Mouse (Mus musculus): ENCODE results near the gene Slc35e3. TPM values are rescaled to one million over a fixed set of nuclear protein-coding genes. Genes with fewer than 3 reads are reported as not detected.
"Not testable (repeated sequence)": the region's sequence is repeated elsewhere in the genome, so short reads cannot be mapped to it uniquely, and the experiment has no call there.

Slc35e3 gene
- polyA plus RNA-seq, 1 experiment from 2014 or later, result 6.7 TPM

DNA sequence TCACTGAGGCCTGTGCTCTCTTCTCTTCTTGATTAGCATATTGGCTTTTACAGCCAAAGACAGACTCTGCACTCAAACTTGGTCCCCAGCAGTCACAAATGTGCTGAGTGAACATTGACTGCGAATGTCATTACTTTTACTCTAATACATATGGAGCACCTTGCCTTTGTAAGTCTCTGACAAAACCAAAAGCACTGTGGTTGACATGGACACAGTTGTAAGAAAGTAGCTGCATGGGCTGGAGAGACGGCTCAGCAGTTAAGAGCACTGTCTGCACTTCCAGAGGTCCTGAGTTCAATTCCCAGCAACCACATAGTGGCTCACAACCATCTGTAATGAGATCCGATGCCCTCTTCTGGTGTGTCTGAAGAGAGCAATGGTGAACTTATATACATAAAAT lies 12.2 kb upstream of the Slc35e3 start:
- WGBS, result 96% methylated on average over 3 of the region's 3 CpGs
- H3K9me3 ChIP-seq (replicated peaks; ENCODE audit: control insufficient read depth, low read length); H3K27me3 ChIP-seq (ENCODE audit: control insufficient read depth, insufficient read depth, low read length): not testable (repeated sequence)

DNA sequence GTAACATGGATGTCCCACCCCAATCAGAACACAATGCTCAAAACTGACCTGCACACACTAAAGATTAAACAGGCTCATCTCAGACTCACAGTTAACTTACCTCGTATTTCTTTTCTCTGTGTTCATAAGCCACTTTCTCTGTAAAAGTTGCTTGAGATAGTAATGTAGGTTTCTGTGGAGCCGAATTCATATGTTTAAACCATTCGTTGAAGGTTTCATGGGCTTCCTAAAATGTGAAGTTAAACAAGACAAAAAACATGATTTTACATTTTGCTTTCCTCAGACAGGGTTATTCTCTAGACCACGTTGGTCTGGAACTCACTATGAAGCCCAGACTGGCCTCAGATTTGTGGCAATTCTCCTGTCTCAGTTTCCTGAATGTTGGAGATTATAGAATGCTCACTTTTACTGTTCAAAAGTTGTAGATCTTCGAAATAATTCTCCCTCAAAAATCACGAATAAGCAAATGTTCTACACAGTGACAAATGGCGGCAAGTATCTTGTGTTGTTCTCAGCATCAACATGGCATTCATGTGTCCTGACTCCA lies 11.7 kb upstream of the Slc35e3 start:
- 93% methylated on average over 7 of the region's 7 CpGs for WGBS
- Histone ChIP-seq H3K36me3 (ENCODE audit: control insufficient read depth, insufficient read depth) (peaks cover 75% of the 10 kb centered on the region), H3K27ac (ENCODE audit: low read length) (no peak overlapping the region), H3K9ac (ENCODE audit: low read length) (no peak overlapping the region), H3K4me3 (ENCODE audit: low read length) (no peak overlapping the region), H3K9me3 (replicated peaks; ENCODE audit: control insufficient read depth, low read length) (no peaks in the 10 kb centered on the region), H3K27me3 (ENCODE audit: control insufficient read depth, insufficient read depth, low read length) (no peaks in the 10 kb centered on the region), H3K4me2 (ENCODE audit: low read depth, low read length) (no peak overlapping the region), H3K4me1 (ENCODE audit: control insufficient read depth, insufficient read depth, low read length) (no peaks in the 10 kb centered on the region)
- ATAC-seq (replicated peaks; ENCODE audit: extremely low read depth, insufficient read depth, low FRiP score), result no peak

More for the DNA sequence above, 12.2 kb upstream of the Slc35e3 start:
- H3K27ac ChIP-seq (ENCODE audit: low read length); H3K4me3 ChIP-seq (ENCODE audit: low read length); H3K9ac ChIP-seq (ENCODE audit: low read length); ATAC-seq (replicated peaks; ENCODE audit: extremely low read depth, insufficient read depth, low FRiP score); H3K4me2 ChIP-seq (ENCODE audit: low read depth, low read length); H3K4me1 ChIP-seq (ENCODE audit: control insufficient read depth, insufficient read depth, low read length): not testable (repeated sequence)
- peaks cover 75% of the 10 kb centered on the region for H3K36me3 ChIP-seq (ENCODE audit: control insufficient read depth, insufficient read depth)

DNA sequence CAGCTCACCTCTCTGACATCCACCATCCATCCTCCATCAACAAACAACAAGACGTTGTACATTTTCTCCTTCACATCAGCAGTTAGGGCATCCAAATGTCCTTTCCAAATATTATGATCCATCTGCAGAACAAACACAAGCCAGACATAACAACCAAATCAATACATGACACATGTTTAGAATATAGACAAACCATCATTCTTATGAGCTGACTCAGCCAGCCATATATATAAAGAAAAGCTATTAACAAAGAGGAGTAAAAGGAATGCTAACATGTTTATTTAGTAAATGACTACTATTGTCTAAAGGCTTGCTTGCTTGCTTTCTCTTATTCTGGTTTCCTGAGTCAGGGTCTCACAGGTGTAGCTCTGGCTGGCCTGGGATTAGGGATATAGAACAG lies 11.1 kb upstream of the Slc35e3 start:
- no peaks in the 10 kb centered on the region for H3K27me3 ChIP-seq (ENCODE audit: control insufficient read depth, insufficient read depth, low read length)
- WGBS, result 91% methylated on average over 1 of the region's 1 CpGs

GRCm38 (mm10) chr10:117756784-117757183 lies 10.6 kb upstream of the Slc35e3 start:
- H3K4me1 ChIP-seq (ENCODE audit: control insufficient read depth, insufficient read depth, low read length), result no peaks in the 10 kb centered on the region
- H3K9me3 ChIP-seq (replicated peaks; ENCODE audit: control insufficient read depth, low read length), result no peaks in the 10 kb centered on the region
- 91% methylated on average over 5 of the region's 5 CpGs for WGBS
- peaks cover 78% of the 10 kb centered on the region for H3K36me3 ChIP-seq (ENCODE audit: control insufficient read depth, insufficient read depth)
- H3K4me2 ChIP-seq (ENCODE audit: low read depth, low read length), result no peak overlapping the region
- H3K27ac ChIP-seq (ENCODE audit: low read length), result no peak overlapping the region
- H3K4me3 ChIP-seq (ENCODE audit: low read length), result no peak overlapping the region
- H3K27me3 ChIP-seq (ENCODE audit: control insufficient read depth, insufficient read depth, low read length), result no peaks in the 10 kb centered on the region
- no peak for ATAC-seq (replicated peaks; ENCODE audit: extremely low read depth, insufficient read depth, low FRiP score)
- H3K9ac ChIP-seq (ENCODE audit: low read length), result no peak overlapping the region

More for the DNA sequence above, 11.1 kb upstream of the Slc35e3 start:
- no peak for ATAC-seq (replicated peaks; ENCODE audit: extremely low read depth, insufficient read depth, low FRiP score)
- Histone ChIP-seq H3K4me2 (ENCODE audit: low read depth, low read length) (no peak overlapping the region), H3K27ac (ENCODE audit: low read length) (no peak overlapping the region), H3K4me3 (ENCODE audit: low read length) (no peak overlapping the region), H3K4me1 (ENCODE audit: control insufficient read depth, insufficient read depth, low read length) (no peaks in the 10 kb centered on the region), H3K36me3 (ENCODE audit: control insufficient read depth, insufficient read depth) (peaks cover 74% of the 10 kb centered on the region), H3K9me3 (replicated peaks; ENCODE audit: control insufficient read depth, low read length) (no peaks in the 10 kb centered on the region), H3K9ac (ENCODE audit: low read length) (no peak overlapping the region)

DNA sequence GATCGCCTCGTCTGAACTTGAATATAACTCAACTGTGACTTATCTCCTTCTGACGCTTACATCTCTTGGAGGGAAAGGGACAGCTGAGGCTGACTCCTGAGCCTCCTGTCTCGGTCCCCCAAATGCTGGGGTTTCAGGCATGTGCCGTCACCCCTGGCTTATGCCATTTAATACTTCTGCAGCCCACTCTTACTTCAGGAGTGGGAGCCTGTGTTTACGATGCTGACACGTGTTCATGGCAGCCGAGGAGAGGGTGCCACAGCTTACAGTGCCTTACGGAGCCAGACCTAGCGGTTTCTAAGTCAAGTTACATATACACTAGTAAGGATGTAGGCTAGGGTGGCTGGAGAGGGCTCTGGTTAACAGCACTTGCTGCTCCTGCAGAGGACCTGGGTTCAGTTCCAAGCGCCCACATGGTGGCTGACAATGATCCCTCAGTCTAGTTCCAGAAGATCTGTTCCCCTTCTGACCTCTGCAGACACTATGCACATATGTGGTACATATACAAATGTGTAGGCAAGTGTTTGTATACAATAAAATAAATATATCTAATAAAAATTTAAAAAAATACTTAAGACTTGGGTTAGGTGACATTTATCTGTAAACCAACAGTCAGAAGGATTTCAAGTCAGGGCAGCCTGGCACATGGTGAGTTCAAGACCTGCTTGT lies 9.8 kb upstream of the Slc35e3 start:
- no peaks in the 10 kb centered on the region for H3K27me3 ChIP-seq (ENCODE audit: control insufficient read depth, insufficient read depth, low read length)
- H3K4me2 ChIP-seq (ENCODE audit: low read depth, low read length), result no peak overlapping the region
- H3K36me3 ChIP-seq (ENCODE audit: control insufficient read depth, insufficient read depth), result peaks cover 75% of the 10 kb centered on the region
- WGBS, result 90% methylated on average over 11 of the region's 11 CpGs
- H3K9ac ChIP-seq (ENCODE audit: low read length), result no peak overlapping the region
- ATAC-seq (replicated peaks; ENCODE audit: extremely low read depth, insufficient read depth, low FRiP score), result no peak
- H3K27ac ChIP-seq (ENCODE audit: low read length), result peak overlapping the region; percentile 30; the same call in 1 of the 2 replicates
- H3K4me3 ChIP-seq (ENCODE audit: low read length), result no peak overlapping the region
- H3K4me1 ChIP-seq (ENCODE audit: control insufficient read depth, insufficient read depth, low read length), result no peaks in the 10 kb centered on the region
- no peaks in the 10 kb centered on the region for H3K9me3 ChIP-seq (replicated peaks; ENCODE audit: control insufficient read depth, low read length)

- H3K9me3 ChIP-seq (replicated peaks; ENCODE audit: control insufficient read depth, low read length), result no peaks in the 10 kb centered on the region
- no peak overlapping the region for H3K4me3 ChIP-seq (ENCODE audit: low read length)
- ATAC-seq (replicated peaks; ENCODE audit: extremely low read depth, insufficient read depth, low FRiP score), result peak; percentile 45; the same call in 1 of the 2 replicates
- peak overlapping the region; percentile 30; the same call in 1 of the 2 replicates for H3K27ac ChIP-seq (ENCODE audit: low read length)
- WGBS, result 82% methylated on average over 13 of the region's 13 CpGs
- H3K9ac ChIP-seq (ENCODE audit: low read length), result no peak overlapping the region
- no peak overlapping the region for H3K4me2 ChIP-seq (ENCODE audit: low read depth, low read length)
- no peaks in the 10 kb centered on the region for H3K27me3 ChIP-seq (ENCODE audit: control insufficient read depth, insufficient read depth, low read length)
- H3K4me1 ChIP-seq (ENCODE audit: control insufficient read depth, insufficient read depth, low read length), result no peaks in the 10 kb centered on the region
- H3K36me3 ChIP-seq (ENCODE audit: control insufficient read depth, insufficient read depth), result peaks cover 73% of the 10 kb centered on the region
These were observed 9.1 kb upstream of the Slc35e3 start for GRCm38 (mm10) chr10:117755086-117755798.

- H3K9me3 ChIP-seq (replicated peaks; ENCODE audit: control insufficient read depth, low read length), result no peaks in the 10 kb centered on the region; the same call in 1 of the 2 replicates
- H3K4me1 ChIP-seq (ENCODE audit: control insufficient read depth, insufficient read depth, low read length), result no peaks in the 10 kb centered on the region
- H3K4me3 ChIP-seq (ENCODE audit: low read length), result no peak overlapping the region
- no peak overlapping the region for H3K9ac ChIP-seq (ENCODE audit: low read length)
- H3K27me3 ChIP-seq (ENCODE audit: control insufficient read depth, insufficient read depth, low read length), result no peaks in the 10 kb centered on the region
- peaks cover 73% of the 10 kb centered on the region for H3K36me3 ChIP-seq (ENCODE audit: control insufficient read depth, insufficient read depth)
- ATAC-seq (replicated peaks; ENCODE audit: extremely low read depth, insufficient read depth, low FRiP score), result no peak
- no peak overlapping the region for H3K4me2 ChIP-seq (ENCODE audit: low read depth, low read length)
- H3K27ac ChIP-seq (ENCODE audit: low read length), result peak overlapping the region; percentile 16; the same call in 1 of the 2 replicates
- WGBS, result 94% methylated on average over 7 of the region's 7 CpGs
These were observed 8.4 kb upstream of the Slc35e3 start for GRCm38 (mm10) chr10:117754609-117754940.

DNA sequence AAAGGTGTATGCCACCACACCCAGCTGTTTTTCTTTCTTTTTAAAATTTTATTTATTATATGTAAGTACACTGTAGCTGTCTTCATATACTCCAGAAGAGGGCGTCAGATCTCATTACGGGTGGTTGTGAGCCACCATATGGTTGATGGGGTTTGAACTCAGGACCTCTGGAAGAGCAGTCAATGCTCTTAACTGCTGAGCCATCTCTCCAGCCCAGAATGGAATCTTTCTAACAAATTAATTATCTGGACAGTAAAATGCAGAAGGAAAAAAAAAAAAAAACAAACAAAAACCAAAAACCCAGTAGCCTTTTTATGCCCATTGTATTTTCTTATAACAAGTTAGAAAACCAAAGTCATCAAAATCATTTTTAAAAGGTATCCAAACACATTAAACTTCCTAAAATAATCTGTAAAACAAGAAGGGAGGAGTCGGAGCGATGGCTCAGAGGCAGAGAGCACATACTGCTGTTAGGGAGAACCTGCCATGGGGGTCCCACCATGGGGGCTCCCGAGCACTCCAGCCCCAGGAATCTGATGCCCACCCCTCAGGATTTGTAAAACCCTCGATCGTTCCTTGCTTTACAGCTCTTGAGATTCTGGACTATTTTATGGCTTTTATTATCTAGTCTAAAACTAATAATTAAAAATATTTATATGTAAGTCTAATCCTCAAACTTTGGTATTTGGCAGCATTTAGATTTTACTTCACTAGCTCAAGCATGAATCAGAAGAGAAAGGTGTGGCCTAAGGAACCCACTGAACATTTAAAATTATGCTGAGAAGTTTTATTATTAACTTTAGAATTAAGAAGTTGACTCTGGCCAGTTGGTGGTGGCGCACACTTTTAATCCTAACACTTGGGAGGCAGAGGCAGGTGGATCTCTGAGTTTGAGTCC lies 7.8 kb upstream of the Slc35e3 start:
- H3K4me1 ChIP-seq (ENCODE audit: control insufficient read depth, insufficient read depth, low read length), result no peaks in the 10 kb centered on the region
- H3K27ac ChIP-seq (ENCODE audit: low read length), result no peak overlapping the region
- no peak for ATAC-seq (replicated peaks; ENCODE audit: extremely low read depth, insufficient read depth, low FRiP score)
- H3K36me3 ChIP-seq (ENCODE audit: control insufficient read depth, insufficient read depth), result peaks cover 71% of the 10 kb centered on the region
- no peak overlapping the region for H3K4me2 ChIP-seq (ENCODE audit: low read depth, low read length)
- H3K9me3 ChIP-seq (replicated peaks; ENCODE audit: control insufficient read depth, low read length), result no peaks in the 10 kb centered on the region; the same call in 1 of the 2 replicates
- H3K9ac ChIP-seq (ENCODE audit: low read length), result no peak overlapping the region
- no peaks in the 10 kb centered on the region for H3K27me3 ChIP-seq (ENCODE audit: control insufficient read depth, insufficient read depth, low read length)
- no peak overlapping the region for H3K4me3 ChIP-seq (ENCODE audit: low read length)
- WGBS, result 96% methylated on average over 8 of the region's 8 CpGs

Measured in heart, embryonic 16.5 days (tissue).